Mouse (Mus musculus): Measurements from ENCODE around the gene Olfr514.
"Not testable (repeated sequence)": the region's sequence is repeated elsewhere in the genome, so short reads cannot be mapped to it uniquely, and the experiment has no call there.

Olfr514 gene

DNA sequence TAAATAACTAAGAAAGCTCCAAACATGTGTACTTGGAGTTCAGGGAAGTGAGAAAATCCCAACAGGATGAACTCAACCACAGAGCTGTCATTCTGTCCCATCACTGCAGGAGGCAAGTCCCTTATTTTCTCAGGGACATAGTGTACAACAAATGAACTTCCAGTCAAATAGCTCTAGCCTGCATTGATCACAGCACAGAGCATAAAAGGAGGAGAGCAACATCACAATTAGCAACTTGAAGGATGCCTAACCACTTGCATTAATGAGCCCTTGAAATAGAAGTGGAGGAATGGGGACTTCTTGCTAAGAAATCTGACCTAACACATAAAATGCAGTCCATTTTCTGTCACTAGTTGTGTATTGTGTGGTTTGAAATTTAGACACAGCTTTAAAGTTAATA is at the start of gene Olfr514:
Gene Olfr514 (minus strand): TSS at position 101 of the 400 bp plus-strand sequence.
- DNase-seq = no peak

DNA sequence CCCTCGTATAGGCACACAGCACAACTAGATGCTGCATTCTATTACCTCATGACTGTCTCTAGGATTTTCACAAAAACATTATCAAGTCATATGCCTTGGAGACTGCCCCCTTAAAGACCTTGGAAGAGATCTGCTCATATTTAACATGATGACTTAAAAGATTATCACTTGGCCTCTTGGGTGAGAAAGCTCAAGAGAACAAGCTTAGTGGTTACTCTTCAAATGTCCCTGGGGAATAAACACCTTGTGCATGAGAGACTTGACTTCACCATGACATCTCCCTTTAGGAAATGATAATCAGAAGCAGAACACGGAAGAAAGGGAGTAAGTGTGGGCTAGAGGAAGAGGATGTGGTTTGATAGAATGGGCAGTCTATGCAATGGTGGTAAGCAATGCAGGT is 46.5 kb upstream of the Olfr514 start, which contains the start of gene Olfr517:
Gene Olfr517 (minus strand): TSS at position 101 of the 400 bp plus-strand sequence.
- no peak for DNase-seq

DNA sequence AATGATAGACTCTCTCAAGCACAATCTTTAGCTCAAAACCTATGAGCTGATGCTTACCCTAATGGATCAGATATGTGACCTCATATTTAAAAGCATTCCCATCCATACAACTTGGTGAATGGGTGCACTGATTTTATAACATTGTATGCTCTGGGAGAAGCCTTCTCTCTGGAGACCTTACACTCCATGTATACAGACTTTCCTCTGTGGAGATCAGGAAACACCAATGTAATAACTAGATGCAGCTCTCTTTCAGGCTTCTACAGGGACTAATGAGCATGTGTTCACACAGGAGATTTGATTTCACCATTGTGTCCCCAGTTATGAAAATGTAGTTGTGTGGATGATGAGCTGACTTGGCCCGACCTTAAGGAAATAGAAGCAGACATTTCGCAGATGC is 24.6 kb upstream of the Olfr514 start, which contains the start of gene Olfr516:
Gene Olfr516 (minus strand): TSS at position 101 of the 400 bp plus-strand sequence.
- DNase-seq = no peak

DNA sequence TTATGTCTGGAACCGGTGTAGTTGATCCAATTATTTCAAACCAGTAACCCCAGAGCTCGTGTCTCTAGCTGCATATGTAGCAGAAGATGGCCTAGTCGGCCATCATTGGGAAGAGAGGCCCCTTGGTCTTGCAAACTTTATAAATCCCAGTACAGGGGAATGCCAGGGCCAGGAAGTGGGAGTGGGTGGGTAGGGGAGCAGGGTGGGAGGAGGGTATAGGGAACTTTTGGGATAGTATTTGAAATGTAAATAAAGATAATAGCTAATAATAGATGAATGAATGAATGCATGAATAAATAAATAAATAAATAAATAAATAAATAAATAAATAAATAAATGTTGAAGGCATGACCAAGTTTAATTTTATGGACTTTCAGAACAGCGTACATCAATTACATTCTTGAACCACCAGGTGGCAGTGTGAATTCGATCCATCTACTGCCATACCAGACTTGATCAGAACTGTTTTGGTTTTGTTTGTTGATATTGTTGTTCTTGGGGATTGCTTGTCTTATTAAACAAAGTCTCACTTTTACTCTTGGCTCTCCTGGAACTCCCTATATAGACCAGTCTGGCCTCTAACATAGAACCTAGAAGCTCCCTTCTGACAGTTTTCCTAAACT is 11.1 kb downstream of the Olfr514 start:
- not testable (repeated sequence) for DNase-seq

DNA sequence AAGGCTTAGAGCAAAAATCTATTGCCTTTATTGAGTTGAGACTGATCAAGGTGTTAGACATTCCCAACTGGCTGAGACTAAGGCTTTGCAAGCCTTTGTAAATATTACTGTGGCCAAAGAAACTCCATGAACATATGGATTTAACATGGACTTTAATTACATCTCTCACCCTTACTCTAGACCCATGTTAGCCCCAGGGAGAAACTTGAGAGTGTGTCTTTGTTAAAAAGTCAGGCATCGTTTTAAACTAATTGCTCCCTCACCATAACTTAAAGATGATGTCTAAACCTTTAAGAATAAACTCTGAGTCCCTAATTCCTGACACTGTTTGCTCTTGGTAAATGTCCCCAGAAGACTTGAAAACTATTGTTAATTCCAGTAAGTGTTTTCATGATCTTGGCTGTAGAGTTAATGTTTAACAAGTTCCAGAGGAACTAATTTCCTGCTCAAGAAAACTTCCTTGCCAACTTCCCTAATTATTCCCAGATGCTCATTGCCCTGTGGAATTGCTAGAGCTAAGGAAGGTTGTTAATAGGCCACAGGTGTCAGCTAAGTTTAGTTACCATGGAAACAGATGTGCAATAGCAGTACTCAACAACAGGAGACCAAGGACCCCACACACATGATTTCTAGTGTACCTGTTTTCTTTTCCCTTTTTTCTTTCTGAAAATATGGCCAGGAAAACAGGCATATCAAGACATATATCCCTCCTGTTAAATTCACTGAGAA is 28.4 kb downstream of the Olfr514 start:
- no peak for DNase-seq
